Mouse (Mus musculus) kidney, postnatal 4 days (tissue): Measurements from ENCODE around the gene Bfsp1.

Experiments used
- DNase-seq, 2 experiments: peaks; one replicate each; pipeline ENCODE4 v3.0.0; 2021; ENCODE audit warnings: mixed read lengths in 2 of 2

Gene Bfsp1

GRCm38 (mm10) chr2:143795858-143796257 is 67.1 kb downstream of the Bfsp1 start:
- no peak for DNase-seq

DNA sequence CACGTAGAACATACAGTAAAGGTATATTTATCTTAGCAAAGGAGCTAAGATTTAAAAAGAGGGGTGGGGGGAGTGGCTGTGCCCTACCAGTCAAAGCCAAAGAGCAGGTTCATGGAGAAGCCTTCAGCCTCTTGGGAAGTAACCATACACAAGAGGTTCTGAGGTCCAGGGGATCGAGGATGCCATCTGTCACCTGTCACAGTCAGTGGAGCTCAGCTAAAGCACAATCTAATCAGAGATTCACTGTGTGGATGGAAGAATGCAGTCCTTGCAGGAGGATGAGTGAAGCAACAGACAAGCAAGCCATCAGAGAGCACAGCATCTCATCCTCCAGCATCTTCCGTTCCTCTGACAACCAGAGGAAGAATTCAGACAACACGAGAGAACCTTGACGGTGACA is 73.1 kb downstream of the Bfsp1 start:
- no peak for DNase-seq

- DNase-seq: no peak
Measured at GRCm38 (mm10) chr2:143780310-143780709, 82.7 kb downstream of the Bfsp1 start.
